Mouse (Mus musculus): ENCODE data around the gene Tcap. TPM values are rescaled to one million over a fixed set of nuclear protein-coding genes. Genes with fewer than 3 reads are reported as not detected.

Gene Tcap
- total RNA-seq, 4 experiments from 2014 or later: 8.2 to 16.6 (median 12.1) TPM

DNA sequence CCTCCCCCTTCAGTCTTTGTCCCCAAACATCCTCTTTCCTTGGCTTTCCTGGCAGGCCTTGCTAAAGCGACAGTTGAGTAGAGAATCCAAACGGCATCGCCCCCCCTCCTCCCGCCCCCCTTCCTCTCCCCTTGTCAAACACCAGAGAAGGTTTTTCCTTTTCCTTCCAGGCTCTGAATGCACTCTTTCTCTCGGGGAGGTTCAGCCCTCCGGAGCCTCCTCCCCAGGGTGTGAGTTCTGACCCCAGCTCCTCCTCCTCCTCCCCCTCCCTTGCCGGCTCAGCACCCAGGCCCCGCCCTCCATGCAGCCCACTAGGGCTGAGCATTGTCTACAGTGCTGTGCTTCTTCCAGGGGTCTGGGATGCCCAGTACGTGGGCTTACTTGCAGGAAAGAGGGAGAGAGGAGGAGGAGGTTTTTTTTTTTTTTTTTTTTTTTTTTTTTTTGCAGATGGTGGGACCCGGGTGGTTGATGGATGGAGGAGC, 25.8 kb downstream of the Tcap start:
- DNase-seq (ENCODE audit: low spot score in 2 of 2): no peak

DNA sequence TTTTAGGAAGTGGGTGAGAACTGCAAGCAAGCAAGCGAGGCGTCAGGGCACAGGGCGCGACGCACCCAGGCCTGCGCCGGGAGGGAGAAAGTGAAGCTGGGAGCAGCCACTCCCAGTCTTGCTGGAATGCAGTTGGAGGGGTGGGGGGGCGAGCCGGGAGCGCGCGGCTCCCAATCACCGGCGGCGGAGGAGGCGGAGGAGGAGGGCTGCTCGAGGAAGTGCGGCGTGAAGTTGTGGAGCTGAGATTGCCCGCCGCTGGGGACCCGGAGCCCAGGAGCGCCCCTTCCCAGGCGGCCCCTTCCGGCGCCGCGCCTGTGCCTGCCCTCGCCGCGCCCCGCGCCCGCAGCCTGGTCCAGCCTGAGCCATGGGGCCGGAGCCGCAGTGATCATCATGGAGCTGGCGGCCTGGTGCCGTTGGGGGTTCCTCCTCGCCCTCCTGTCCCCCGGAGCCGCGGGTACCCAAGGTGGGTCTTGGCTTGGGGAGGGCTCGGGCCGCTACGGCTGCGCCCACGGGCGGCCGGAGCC, 28.7 kb downstream of the Tcap start, which contains the start of gene Erbb2:
Erbb2 (plus strand) TSS at position 198 of the 524 bp plus-strand sequence.
- DNase-seq (ENCODE audit: low spot score in 2 of 2): no peak

DNA sequence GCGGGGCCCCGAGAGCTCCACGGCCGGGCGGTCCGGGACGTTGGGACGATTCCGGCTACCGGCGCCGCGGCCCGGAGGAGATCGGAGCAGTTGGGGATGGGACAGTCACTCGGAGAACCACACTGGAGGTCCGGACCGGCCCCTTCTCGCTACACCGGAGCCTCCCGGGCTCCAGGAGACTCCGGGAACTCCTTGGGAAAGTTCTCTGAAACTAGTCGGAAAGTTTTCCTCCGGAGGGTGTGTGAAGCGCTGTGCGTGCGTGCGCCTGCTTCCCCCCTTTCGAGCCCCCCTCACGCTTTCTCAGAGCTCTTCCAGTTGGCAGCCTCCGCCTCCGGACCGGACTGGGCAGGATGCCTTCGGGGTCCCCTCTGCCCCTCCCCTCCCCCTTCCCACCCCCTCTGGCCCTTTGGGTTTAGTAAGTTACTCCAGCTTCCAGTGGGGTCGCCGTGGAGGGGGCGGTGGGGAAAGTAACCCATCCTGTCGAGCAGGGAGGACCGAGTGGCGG, 29.2 kb downstream of the Tcap start:
- DNase-seq (ENCODE audit: low spot score in 2 of 2): no peak

DNA sequence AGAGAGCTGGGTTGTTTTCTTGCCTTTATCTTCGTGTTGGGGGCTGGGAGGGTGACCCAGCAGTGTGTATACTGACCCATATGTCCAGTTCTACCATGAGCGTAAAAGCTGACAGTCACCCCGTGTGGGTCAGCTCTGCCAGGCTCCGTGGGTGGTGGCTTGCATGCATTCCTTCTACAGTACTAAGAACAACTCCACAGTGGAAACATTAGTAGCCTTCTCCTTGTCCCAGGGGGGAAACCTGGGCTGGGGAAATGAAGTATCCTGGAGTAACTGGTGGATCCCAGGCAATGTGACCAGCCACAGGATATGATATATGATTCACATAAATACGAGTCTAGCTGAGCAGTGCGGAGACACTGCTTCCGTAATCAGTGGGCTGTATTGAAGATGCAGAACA, 30.1 kb downstream of the Tcap start:
- no peak for DNase-seq (ENCODE audit: low spot score in 2 of 2)

DNA sequence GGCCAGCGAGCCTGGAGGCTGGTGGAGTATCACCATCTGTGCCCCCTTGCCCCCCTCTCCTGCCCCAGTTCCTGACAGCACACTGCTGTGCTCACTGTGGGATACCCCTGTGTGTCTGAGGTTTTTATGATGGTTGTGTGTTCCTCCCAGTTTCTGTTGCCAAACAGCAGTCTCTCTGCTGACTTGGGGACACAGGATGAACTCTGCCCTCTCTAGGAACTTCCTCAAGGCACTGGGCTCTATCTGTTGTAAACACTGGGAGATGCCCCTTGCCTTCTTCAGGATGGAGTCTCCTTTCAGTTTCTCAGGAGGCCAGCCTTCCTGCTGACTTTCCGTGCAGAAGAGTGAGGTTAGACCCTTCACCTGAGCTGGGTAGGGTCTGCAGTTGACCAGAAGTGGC, 30.6 kb downstream of the Tcap start:
- DNase-seq (ENCODE audit: low spot score in 2 of 2): no peak

DNA sequence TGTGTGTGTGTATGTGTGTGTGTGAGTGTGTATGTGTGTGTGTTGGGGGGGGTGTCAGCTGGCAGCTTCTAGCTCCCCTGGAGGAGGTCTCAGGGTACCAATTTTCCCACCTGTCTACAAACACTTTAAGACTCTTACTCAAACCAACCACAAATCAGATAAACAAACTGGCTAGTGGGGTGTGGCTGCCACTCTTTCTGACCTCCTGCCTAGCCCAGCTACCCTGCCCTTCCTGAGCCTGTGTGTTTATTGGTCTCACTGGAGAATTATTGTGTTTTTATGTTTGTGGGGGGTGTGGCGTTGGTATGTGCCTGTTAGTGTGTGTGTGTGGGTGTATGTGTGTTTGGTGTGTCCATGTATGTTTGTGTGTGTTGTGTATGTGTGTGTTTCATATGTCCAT, 33.5 kb downstream of the Tcap start:
- no peak for DNase-seq (ENCODE audit: low spot score in 2 of 2)

DNA sequence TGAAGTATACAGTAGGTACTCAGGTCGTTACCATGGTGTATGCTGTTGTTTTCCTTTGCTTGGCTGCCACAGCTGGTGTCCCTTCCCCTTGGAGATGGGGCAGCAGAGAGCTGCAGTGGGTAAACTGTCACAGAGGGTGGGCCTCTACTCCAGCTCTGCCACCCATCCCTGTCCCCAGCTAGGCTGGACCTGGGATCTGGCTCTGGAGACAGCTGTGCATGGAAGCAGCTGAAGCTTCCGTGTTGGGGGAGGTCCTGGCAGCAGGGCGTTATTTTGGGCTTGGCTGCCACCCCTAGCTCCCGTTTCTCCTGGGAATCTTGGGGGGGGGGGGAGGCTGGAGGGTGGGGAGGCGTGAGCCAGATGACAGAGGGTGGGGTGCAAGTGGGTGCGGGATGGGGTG, 34.7 kb downstream of the Tcap start:
- no peak for DNase-seq (ENCODE audit: low spot score in 2 of 2)

DNA sequence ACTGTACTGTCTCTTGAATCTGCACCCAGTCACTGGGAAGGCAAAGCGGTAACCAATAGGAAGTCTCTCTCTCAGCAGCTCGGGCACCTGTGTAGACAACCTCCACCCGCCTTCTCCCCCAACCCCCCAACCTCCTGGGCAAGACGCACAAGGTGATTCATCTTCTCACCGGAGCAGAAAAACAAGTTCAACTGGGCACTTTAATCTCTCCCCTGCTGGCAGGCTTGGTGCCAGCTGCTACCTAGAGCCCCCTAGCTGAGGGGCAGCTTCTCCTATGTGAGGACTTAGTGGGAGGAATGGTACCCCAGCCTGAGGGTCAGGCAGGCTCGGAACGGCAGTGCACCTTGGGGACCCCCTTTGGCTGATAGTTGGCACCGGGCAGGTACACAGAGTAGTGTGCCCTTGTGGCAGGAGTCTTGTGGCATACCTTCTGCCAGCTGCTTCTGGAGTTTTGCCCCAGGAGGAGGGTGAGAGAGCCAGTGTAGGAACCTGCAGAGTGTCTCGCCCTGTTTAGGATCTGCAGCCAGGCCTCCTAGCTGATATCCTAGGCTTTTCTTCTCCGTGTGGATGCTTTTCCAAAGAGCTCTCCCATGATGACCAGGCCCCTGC, 35.4 kb downstream of the Tcap start:
- no peak for DNase-seq (ENCODE audit: low spot score in 2 of 2)

DNA sequence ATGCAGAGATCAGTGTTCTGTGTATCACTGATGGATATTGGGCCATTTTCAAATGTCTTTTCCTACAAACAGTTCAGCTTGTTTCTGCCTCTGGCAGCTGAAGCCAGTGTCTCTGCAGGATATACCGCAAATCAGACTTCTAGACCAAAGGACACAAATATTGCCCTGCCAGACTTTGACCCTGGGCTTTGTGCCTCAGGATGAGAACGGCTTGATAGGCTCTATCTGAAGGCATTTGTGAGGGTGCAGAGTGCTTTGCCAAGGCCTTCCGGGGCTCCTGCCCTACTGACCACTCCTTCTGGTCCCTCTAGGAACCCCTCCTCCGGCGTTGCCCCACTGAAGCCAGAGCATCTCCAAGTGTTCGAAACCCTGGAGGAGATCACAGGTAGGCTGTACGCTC, 43.0 kb downstream of the Tcap start:
- no peak for DNase-seq (ENCODE audit: low spot score in 2 of 2)

DNA sequence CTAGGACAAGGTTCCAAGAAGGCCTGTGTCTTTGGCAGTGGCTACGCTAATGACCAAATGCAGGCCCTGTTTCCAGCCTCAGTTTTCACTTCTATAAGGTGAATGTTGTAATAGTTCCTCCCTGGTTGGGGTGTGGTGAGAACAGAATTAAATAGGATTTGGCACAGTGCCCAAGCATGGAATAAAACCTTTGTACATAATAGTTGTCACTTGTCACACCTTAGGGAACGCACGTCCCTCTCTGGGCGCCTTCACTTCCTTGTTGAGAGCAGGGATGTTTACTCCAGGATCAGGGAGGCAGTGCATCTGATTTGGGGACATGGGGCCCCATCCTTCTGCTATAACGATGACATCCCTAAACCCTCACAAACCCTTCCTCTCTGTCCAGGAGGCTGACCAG, 44.8 kb downstream of the Tcap start:
- DNase-seq (ENCODE audit: low spot score in 2 of 2): no peak

DNA sequence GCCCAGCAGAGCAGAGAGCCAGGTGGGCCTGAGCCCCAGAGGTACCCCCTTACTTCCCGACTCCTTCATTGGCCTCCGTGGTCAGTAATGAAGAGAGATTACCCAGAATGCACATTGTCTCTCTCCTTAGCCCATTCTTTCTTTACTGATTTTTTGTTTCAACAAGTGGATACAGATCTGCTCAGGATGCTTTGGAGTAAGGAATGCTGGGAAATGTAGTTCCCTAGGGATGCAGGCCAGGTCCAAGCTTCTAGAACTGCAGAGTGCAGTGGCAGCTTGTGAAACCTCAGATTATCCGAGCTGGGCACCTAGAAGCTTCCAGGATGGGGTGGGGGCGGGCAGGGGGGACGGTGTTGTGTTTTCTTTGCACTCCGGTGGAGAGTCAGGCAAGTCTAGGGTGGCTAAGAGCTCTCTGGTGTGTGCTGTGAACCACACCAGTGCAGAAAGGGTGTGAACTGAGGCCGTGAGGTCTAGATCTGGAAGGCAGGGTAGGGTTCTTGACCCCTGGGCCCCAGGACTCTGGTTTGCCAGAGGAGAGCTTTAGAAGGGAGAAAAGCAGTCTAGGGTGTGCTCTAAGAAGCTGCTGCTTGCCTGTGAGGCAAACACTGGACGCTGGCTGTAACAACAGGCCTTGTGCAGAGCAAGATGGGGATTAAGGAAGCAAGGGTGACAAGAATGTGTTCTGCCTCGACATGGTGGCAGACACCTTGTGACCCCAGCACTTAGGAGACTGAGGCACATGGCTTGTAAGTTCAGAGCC, 48.3 kb downstream of the Tcap start:
- no peak for DNase-seq (ENCODE audit: low spot score in 2 of 2)

Other genes starting within 250 kb of the Tcap start
- 10 to 100 TPM; 33.4 to 37.5 (median 34.9) TPM for gene Fbxl20, start 233.4 kb upstream of the Tcap start, total RNA-seq (2022)
- gene Med1, start 190.5 kb upstream of the Tcap start, total RNA-seq (2022): 10 to 100 TPM; 41.3 to 50.8 (median 46.0) TPM
- 10 to 100 TPM; 36.6 to 42.6 (median 39.3) TPM for gene Cdk12, start 180.8 kb upstream of the Tcap start, total RNA-seq (2022)
- 10 to 100 TPM; 54.9 to 63.3 (median 60.4) TPM for gene Neurod2, start 54.2 kb upstream of the Tcap start, total RNA-seq (2022)
- gene Ppp1r1b, start 35.4 kb upstream of the Tcap start, total RNA-seq (2022): 100 to 1,000 TPM; 502 to 655 (median 573) TPM
- 10 to 100 TPM; 35.7 to 40.8 (median 38.3) TPM for gene Stard3, start 25.4 kb upstream of the Tcap start, total RNA-seq (2022)
- gene Pnmt, start 2.6 kb downstream of the Tcap start, total RNA-seq (2022): 1 to 10 TPM in 2 of 4 experiments, under 1 TPM in 2; 0.65 to 1.7 (median 0.96) TPM
- 10 to 100 TPM in 2 of 4 experiments, 1 to 10 TPM in 2; 8.5 to 11.1 (median 9.9) TPM for gene Pgap3, start 16.7 kb downstream of the Tcap start, total RNA-seq (2022)
- gene Erbb2, start 28.7 kb downstream of the Tcap start, total RNA-seq (2022): 1 to 10 TPM; 2.0 to 2.6 (median 2.3) TPM
- gene Mien1, start 55.2 kb downstream of the Tcap start, total RNA-seq (2022): 100 to 1,000 TPM in 2 of 4 experiments, 10 to 100 TPM in 2; 93.7 to 114 (median 102) TPM
- gene Grb7, start 62.6 kb downstream of the Tcap start, total RNA-seq (2022): 1 to 10 TPM; 3.6 to 5.1 (median 4.7) TPM
- gene Ikzf3, start 162.2 kb downstream of the Tcap start, total RNA-seq (2022): under 1 TPM; 0.23 to 0.76 (median 0.52) TPM
- gene Zpbp2, start 167.3 kb downstream of the Tcap start, total RNA-seq (2022): not detected
- 10 to 100 TPM; 43.6 to 47.0 (median 45.1) TPM for gene Ormdl3, start 203.6 kb downstream of the Tcap start, total RNA-seq (2022)
- gene Lrrc3c, start 214.5 kb downstream of the Tcap start, total RNA-seq (2022): not detected
- 10 to 100 TPM; 11.8 to 14.5 (median 13.1) TPM for gene Gm12355, start 241.8 kb downstream of the Tcap start, total RNA-seq (2022)
- gene Gsdma3, start 242.5 kb downstream of the Tcap start, total RNA-seq (2022): under 1 TPM in 2 of 4 experiments, not detected in 2; 0.23 TPM